Mouse (Mus musculus) gastrocnemius, postnatal 25 days (tissue): Measurements from ENCODE around the gene Ggn. TPM values are rescaled to one million over a fixed set of nuclear protein-coding genes. Genes with fewer than 3 reads are reported as not detected.
"Not testable (repeated sequence)": the region's sequence is repeated elsewhere in the genome, so short reads cannot be mapped to it uniquely, and the experiment has no call there.

Experiments
- DNase-seq: peaks from one replicate; pipeline ENCODE4 v3.0.0; 2022
- total RNA-seq, 2 experiments: library from RNA; stranded (reverse); gene quantifications; 1 replicate in 1 of 2; 2 replicates in 1 of 2; pipeline ENCODE4 v1.2.3; 2021

The Ggn gene
- total RNA-seq, 2 experiments from 2014 or later = 0.15 to 0.32 TPM

DNA sequence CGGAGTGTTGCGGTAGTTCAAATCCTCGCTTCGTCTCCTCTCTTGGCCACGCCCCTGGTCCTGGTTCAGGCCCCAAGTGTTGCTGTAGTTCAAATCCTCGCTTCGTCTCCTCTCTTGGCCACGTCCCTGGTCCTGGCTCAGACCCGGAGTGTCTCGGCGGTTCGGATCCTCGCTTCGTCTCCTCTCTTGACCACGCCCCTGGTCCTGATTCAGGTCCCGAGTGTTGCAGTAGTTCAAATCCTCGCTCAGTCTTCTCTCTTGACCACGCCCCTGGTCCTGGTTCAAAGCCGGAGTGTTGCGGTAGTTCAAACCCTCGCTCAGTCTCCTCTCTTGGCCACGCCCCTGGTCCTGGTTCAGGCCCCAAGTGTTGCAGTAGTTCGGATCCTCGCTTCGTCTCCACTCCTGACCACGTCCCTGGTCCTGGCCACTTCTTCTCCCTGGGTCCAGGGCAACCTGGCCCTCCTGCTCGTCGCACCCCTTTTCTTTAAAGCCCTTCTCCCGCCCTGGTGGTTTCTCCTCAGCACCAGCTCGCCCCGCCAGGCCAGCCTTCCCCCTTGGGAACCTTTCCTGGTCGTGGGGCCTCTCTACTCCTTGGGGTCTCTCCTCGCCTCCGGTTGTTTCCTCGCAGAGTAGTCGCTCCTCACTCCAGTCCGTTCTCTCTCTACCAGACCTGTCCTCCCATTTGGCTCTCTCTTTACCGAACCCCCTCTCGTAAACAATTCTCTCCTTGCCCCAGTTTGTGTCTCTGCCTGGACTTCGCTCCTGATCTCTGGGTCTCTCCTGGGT is 43.0 kb downstream of the Ggn start:
- not testable (repeated sequence) for DNase-seq

DNA sequence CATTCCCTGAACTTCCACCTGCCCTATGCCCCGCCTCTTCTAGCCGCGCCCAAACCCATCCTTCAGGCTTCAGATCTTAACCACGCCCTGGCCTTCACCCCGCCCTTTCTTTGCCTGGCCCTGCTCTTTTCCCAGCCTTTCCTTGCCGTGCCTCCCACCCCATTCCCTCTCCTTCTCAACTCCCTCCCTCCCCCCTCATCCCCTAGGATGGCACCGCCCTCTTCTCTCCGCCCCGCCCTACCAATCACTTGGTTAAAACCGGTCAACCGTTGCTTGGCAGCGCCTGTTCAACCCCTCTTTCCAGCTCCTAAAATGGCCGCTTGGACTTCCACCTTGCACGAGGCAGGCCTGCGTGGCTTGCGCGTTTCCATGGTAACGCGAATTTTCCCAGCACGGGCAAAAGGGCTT is 43.7 kb downstream of the Ggn start, which contains the start of gene Catsperg1:
Gene Catsperg1 (minus strand): TSS at position 361 of the 408 bp plus-strand sequence.
- no peak for DNase-seq

DNA sequence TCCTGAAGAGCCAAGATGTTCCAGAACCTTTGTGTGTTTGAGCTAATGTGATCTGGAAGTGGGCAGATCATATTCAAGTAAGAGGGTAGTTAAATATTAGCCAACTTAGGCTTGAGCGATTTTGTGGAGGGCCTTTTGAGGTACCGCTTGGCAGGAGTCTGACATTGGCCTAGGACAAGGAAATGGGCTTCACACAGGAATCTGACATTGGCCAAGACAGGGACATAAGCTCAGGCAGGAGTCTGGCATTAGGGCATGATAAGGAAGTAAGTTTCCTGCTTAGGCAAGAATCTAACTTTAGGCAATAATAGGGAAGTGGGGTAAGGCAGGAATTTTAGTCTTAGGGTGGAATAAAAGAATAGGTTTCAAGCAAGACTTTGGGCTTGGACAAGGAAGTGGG is 44.2 kb downstream of the Ggn start:
- DNase-seq = no peak

DNA sequence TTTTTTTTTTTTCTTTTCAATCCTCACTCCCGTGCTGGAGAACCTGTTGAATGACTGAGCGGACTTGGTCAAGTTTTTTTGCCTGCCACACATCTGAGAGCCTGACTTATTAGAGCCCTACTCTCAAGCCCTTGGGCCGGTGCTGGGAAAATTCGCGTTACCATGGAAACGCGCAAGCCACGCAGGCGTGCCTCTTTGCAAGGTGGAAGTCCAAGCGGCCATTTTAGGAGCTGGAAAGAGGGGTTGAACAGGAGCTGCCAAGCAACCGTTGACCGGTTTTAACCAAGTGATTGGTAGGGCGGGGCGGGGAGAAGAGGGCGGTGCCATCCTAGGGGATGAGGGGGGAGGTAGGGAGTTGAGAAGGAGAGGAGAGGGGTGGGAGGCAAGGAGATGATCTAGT is 44.8 kb downstream of the Ggn start:
- DNase-seq = no peak

Other genes with a start within 250 kb of the Ggn start
- gene Actn4, start 207.9 kb upstream of the Ggn start, total RNA-seq = 10 to 100 TPM; 36.7 to 45.8 TPM
- gene Eif3k, start 188.3 kb upstream of the Ggn start, total RNA-seq = 100 to 1,000 TPM; 116 to 137 TPM
- under 1 TPM; 0.29 to 0.36 TPM for gene Map4k1, start 188.2 kb upstream of the Ggn start, total RNA-seq
- gene Ryr1, start 45.0 kb upstream of the Ggn start, total RNA-seq = 1,000 to 10,000 TPM; 1,331 to 1,686 TPM
- under 1 TPM; 0.69 to 0.72 TPM for gene Rasgrp4, start 35.4 kb upstream of the Ggn start, total RNA-seq
- gene Fam98c, start 14.0 kb upstream of the Ggn start, total RNA-seq = 10 to 100 TPM; 11.0 to 12.9 TPM
- under 1 TPM; 0.77 to 0.86 TPM for gene Spred3, start 201 bp downstream of the Ggn start, total RNA-seq
- 100 to 1,000 TPM; 156 to 200 TPM for gene Psmd8, start 10.5 kb downstream of the Ggn start, total RNA-seq
- gene Catsperg1, start 43.8 kb downstream of the Ggn start, total RNA-seq = under 1 TPM in 1 of 2 experiments, not detected in 1; 0.29 TPM
- gene Kcnk6, start 62.3 kb downstream of the Ggn start, total RNA-seq = 1 to 10 TPM; 1.2 to 1.5 TPM
- 10 to 100 TPM; 44.8 to 47.6 TPM for gene Yif1b, start 68.1 kb downstream of the Ggn start, total RNA-seq
- 1 to 10 TPM in 1 of 2 experiments, under 1 TPM in 1; 0.31 to 1.4 TPM for gene 2200002D01Rik, start 78.3 kb downstream of the Ggn start, total RNA-seq
- 1 to 10 TPM; 3.4 to 5.2 TPM for gene Spint2, start 111.7 kb downstream of the Ggn start, total RNA-seq
- gene Ppp1r14a, start 119.1 kb downstream of the Ggn start, total RNA-seq = 1 to 10 TPM; 5.2 to 6.5 TPM
- gene Dpf1, start 133.7 kb downstream of the Ggn start, total RNA-seq = 1 to 10 TPM; 1.9 to 2.0 TPM